Mouse (Mus musculus): ENCODE measurements at regions not wholly inside any gene's neighbourhood (a gene's known extent, or its start where the extent isn't known, plus 50 kb on each side); places are given as distances from the start of the nearest gene placed in this dataset.

DNA sequence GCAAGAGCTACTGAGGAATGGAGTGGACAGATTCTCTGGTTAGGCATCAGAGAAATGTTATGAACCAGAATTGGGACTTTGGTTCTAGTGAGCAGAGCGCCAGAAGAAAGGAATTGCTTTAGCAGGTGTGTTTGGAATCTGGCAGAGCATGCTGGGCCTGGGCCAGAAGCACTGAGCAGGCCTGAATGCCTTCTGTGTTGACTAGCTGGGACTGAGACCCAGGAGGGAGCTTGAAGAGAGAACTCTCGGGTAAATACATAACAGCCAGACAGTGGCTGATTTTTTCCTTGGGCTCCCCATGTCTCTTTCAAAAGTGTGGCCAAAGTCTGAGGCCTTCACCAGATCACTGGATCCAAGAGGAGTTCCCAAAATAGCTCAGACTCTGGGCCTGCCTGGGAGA is 107.5 kb upstream of the Zfp462 start:
- peak; percentile 24 for DNase-seq

DNA sequence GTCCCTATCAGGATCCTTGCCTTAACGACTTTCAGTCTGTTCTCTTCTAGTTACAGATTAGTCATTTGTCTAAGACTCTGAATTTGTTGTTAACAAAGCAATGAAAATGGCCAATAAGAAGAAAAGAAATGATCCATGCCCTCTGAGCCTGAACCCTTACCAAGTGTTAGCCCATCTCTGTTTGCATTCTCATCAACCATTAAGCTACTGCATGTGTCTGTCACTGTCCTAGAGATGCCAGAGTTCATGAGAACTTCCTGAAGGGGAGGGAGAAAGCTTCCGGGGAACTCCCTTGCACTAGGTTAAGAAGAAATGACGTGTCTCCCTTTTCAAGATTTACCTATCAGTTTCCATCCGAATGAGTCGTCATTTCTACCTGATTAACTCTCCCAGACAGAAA is 106.7 kb upstream of the Zfp462 start:
- no peak for DNase-seq

DNA sequence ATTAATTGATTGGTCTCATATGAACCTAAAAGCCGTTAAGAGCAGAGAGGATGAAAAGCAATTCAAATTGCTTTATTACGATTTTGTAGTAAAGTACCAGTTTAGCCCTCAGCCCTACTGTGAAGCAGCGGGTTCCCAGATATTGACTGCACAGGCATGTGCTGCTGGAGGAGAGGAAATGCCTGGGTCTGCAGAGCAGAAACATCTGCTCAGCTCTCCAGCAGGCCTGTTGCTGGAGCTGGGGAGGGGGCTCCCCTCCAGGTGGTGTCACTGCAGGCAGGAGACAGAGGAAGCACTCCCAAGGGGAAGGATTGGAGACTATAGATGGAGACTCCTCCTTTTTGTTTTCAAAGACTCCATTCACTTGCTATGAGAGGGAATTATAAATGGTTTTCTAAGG is 106.1 kb upstream of the Zfp462 start:
- no peak for DNase-seq

DNA sequence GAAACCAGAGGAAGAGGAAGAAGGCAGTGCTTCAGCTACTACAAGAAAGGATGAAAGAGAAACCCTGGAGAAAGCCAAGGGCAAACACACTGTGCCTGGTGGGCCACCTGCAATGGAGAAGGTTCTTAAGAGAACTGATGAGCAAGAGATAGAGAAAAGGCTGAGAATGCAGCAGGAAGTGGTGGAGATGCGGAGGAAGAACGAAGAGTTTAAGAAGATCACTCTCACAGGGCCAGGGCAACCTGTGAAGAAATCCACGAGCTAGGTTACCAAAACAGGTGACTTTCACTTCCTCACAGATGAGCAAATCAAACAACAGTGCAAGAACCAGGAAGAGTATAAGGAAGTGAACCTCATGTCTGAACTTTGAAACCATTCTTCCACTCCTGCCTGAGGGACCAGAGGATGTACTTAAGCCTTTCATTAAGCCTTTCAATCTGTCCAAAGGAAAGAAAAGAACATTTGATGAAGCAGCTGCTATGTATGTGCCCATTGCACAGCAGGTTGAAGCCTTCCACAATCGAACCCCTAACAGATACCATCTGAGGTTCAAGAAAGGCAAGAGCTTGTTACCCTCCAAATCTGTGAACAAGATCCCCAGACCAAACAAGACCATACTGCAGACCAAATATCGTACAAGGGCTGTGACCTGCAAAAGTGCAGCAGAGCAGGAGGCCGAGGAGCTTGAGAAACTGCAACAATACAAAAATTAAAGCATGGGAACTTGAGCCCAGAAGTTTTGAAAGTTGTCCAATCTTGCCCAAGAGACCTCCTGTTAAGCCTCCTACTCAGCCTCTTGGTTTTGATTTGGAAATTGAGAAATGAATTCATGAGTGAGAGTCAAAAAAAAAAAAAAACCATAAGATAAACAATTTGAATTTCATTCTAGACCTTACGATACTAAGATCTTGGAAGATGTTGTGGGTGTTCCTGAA is 91.6 kb upstream of the Zfp462 start:
- no peak for DNase-seq

DNA sequence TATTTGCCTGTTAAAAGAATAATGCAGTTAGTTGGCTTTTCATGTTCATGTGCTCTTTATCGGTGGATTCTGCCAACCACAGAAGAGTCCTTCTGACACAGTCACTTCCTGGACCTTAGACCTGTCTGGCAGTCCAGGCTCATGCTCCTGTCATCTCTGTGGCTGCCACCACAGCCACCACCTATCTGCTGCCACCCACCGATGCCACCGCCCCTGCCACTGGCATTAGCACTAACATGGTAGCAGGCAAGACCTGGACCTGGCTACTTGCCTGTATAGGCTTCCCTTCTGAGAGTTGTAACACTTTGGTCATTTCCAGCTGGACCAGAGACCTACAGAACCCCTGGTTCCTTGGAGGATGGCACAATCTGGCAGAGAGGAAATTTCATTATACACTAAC is 86.2 kb upstream of the Zfp462 start:
- DNase-seq = no peak

DNA sequence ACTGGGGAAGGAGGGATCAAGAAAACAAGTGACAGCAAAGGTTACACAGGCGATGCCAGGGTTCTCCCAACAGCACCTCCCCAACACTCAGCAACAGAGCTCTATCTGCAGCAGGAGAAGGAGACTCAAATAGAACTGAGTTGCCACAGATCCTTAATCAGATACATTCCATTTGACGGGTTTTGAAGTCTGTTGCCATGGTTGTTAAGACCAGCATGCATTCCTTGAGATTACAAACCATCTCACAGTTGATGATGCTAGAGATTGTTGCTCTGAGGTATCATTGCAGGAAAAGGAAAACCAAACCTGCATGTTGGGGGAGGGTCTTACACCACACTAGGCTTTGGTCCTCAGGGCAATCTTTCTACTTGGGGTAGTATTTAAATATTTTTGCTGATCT is 78.8 kb upstream of the Zfp462 start:
- no peak for DNase-seq

DNA sequence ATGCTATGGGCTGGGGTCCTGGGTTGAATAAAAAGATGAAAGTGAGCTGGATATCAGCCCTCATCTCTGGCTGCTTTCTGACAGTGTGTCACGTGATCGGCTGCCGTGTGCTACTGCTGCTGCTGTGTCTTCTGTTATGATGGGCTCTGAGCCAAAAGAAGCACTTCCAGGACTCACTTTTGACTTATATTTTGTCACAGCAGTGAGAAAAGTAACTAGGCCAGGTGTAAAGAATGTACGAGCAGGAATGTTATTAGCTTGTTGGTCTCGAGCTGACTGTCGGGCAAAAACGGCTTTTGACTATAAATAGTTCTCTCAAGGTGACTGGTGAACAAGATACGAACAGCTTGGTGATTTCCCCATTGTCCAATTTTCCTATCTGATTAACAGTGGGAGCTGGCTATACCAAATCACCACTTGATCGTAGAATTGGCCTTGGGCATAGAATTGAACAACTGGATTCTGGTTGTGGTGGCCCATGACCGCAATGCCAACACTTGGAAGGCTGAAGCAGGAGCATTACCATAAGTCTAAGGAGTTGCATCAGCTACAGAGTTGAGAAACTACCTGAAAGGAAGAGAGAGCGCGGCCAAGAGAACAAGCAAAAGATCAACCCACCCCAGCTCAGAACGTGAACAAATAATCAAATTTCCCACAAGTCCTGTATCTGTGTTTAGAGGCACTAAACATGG is 70.6 kb upstream of the Zfp462 start:
- no peak for DNase-seq

DNA sequence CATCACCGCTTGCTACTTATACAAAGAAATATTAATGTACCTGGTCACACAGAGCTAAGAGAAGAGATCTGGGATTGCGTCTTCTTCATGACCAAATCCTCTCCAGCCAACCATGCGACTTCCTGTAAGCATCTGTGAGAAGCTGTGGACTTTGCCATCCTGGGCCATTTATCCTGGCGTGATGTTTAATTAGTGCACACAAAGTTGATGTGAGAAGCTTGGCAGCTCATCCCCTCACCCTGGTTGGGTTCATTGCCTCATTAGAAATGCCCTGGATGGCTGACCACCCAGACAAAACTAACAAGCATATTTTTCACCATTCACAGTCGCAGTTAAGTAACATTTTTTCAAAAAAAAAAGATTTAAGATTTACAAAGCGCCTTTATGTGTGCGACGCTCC is 69.3 kb upstream of the Zfp462 start:
- DNase-seq = no peak

DNA sequence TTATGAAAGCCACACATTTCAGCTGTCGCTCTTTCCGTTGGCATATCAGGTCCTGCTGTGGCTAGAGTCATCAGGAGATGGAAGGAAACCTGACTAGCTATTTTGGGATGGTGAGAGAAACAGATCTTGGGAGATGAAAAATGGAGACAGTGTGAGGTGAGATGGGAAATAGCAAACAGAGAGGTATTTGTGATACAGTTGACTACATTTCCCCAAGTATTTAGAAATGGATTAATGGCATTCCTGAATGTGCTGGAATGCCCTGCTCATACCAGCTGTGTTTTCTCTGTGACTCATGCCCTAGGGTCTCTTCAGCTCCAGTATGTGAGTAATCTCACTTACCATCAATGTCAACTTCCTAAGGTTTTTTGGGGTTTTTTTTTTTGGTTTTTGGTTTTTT is 67.5 kb upstream of the Zfp462 start:
- DNase-seq = no peak

DNA sequence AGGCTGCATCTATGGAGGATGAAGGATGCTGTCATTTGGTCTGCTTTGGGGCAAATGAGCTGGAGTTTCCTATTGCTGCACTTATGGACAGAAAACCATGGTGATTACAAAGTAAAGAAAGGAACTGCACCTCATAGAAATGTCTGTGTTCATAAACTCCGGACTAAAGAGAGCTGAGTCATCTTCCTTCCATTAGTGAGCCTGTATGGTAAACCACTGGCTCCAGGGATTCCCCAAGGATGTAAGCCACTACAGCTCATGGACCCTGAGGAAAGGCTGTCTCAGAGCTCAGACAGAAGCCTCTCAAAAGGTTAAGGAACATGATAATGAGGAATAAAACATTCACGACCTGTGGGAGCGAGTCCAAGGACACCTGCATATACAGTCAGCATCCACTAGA is 66.3 kb upstream of the Zfp462 start:
- no peak for DNase-seq

DNA sequence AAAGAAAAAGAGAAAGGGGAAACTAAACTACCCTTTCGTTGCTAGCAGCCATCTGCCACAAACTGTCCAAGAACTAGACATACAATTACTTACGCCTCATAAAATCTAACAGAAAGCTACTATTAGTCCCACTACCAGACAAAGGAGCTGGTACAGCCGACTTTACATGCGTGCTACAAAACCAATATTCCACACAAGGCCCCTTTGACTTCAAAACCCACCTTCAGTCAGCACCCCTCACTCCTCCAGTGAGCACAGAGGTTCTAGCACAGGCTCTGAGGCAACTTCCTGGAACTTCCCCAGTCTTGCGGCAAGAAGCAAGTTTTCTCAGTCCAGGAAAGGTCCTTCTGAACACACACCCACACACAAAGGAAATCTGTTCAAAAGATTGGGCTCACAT is 51.6 kb upstream of the Zfp462 start:
- no peak for DNase-seq
